ENCODE assay signal across 9 mouse cellular contexts in genomic region chr8:120232398-120232797, GRCm38 (mm10). TPM values are rescaled to one million over a fixed set of nuclear protein-coding genes. Genes with fewer than 3 reads are reported as not detected.
DNase-seq lines count a peak whose midpoint lies in the region; ATAC-seq and TF ChIP-seq lines count a peak whose summit lies in the region.
"Had no signal": no experiment of that assay in that cellular context is flagged by ENCODE, and none has a peak within 500 bp of the region (broad histone marks: within the 10 kb centered on the region; RNA-seq: fewer than 3 reads in every experiment).

No protein-coding gene starts in this region.

- no peaks in the 10 kb centered on the region for H3K9me3 ChIP-seq in kidney, embryonic 15.5 days (replicated peaks)
- no peaks in the 10 kb centered on the region; the same call in 1 of the 2 replicates for H3K9me3 ChIP-seq in embryonic facial prominence, embryonic 13.5 days
- H3K9me3 ChIP-seq in hindbrain, embryonic 14.5 days (ENCODE audit: control insufficient read depth, low read length): no peaks in the 10 kb centered on the region
- no peaks in the 10 kb centered on the region for H3K9me3 ChIP-seq in midbrain, embryonic 15.5 days

- TF ChIP-seq CTCF in cerebellum, adult 2 months (IDR thresholded peaks at IDR 0.05; ENCODE audit: borderline replicate concordance, insufficient read depth, low read depth, low read length): no peak

- no peak overlapping the region for H3K27ac ChIP-seq in kidney, embryonic 15.5 days
- no peak overlapping the region for H3K27ac ChIP-seq in embryonic facial prominence, embryonic 13.5 days
- no peak overlapping the region for H3K27ac ChIP-seq in hindbrain, embryonic 14.5 days
- no peak overlapping the region for H3K27ac ChIP-seq in midbrain, embryonic 15.5 days
- no peak overlapping the region for H3K27ac ChIP-seq in cerebellum, adult 2 months (ENCODE audit: insufficient read depth, low read length)

- peaks cover 49% of the 10 kb centered on the region for H3K27me3 ChIP-seq in kidney, embryonic 15.5 days
- 0 out of 2 replicates have a peak, but pooled peaks cover 9% of the 10 kb centered on the region for H3K27me3 ChIP-seq in embryonic facial prominence, embryonic 13.5 days
- peaks cover 15% of the 10 kb centered on the region for H3K27me3 ChIP-seq in hindbrain, embryonic 14.5 days (ENCODE audit: control insufficient read depth, insufficient read depth, low read length)
- peaks cover 3% of the 10 kb centered on the region; the same call in 1 of the 2 replicates for H3K27me3 ChIP-seq in midbrain, embryonic 15.5 days (replicated peaks)
- H3K27me3 ChIP-seq in cerebellum, adult 2 months (ENCODE audit: control insufficient read depth, insufficient read depth, low read length): no peaks in the 10 kb centered on the region

- TF ChIP-seq POLR2A in cerebellum, adult 2 months (IDR thresholded peaks at IDR 0.05; ENCODE audit: borderline replicate concordance, insufficient read depth, low read length): no peak

- 26% methylated on average over 4 of the region's 4 CpGs for WGBS in kidney, embryonic 15.5 days
- 29% methylated on average over 4 of the region's 4 CpGs for WGBS in embryonic facial prominence, embryonic 13.5 days
- WGBS in hindbrain, embryonic 14.5 days: 47% methylated on average over 4 of the region's 4 CpGs
- WGBS in midbrain, embryonic 15.5 days: 47% methylated on average over 4 of the region's 4 CpGs
- 37% methylated on average over 4 of the region's 4 CpGs for WGBS in cerebellum, adult 2 months

- H3K9ac ChIP-seq in kidney, embryonic 15.5 days: no peak overlapping the region
- peak overlapping the region; percentile 84 for H3K9ac ChIP-seq in embryonic facial prominence, embryonic 13.5 days
- H3K9ac ChIP-seq in hindbrain, embryonic 14.5 days: peak overlapping the region; percentile 67
- 0 out of 2 replicates have a peak overlapping the region, but pooled peaks have one; percentile 18 for H3K9ac ChIP-seq in midbrain, embryonic 15.5 days

- no peak for DNase-seq in kidney, adult 8-10 months
- no peak for DNase-seq in hindbrain, embryonic 14.5 days (ENCODE audit: low spot score)
- DNase-seq in cerebellum, adult 2 months: no peak
- DNase-seq in layer of hippocampus, postnatal 36 days: no peak
- no peak for DNase-seq in testis, postnatal 14 days (ENCODE audit: low spot score)
- DNase-seq: spleen, adult 18-20 months had no signal

- H3K36me3 ChIP-seq in kidney, embryonic 15.5 days: peaks cover under 1% of the 10 kb centered on the region; the same call in 1 of the 2 replicates
- H3K36me3 ChIP-seq in embryonic facial prominence, embryonic 13.5 days: peaks cover 20% of the 10 kb centered on the region
- H3K36me3 ChIP-seq in hindbrain, embryonic 14.5 days (replicated peaks; ENCODE audit: control insufficient read depth, insufficient read depth): no peaks in the 10 kb centered on the region
- H3K36me3 ChIP-seq in midbrain, embryonic 15.5 days (replicated peaks): no peaks in the 10 kb centered on the region

- H3K4me1 ChIP-seq in kidney, embryonic 15.5 days: peaks cover 69% of the 10 kb centered on the region
- H3K4me1 ChIP-seq in embryonic facial prominence, embryonic 13.5 days: peaks cover 74% of the 10 kb centered on the region
- peaks cover 59% of the 10 kb centered on the region for H3K4me1 ChIP-seq in hindbrain, embryonic 14.5 days (replicated peaks; ENCODE audit: control insufficient read depth, insufficient read depth, low read length)
- peaks cover 63% of the 10 kb centered on the region for H3K4me1 ChIP-seq in midbrain, embryonic 15.5 days
- H3K4me1 ChIP-seq in cerebellum, adult 2 months (ENCODE audit: control insufficient read depth, insufficient read depth, low read length): peaks cover 36% of the 10 kb centered on the region

- H3K4me3 ChIP-seq in kidney, embryonic 15.5 days (replicated peaks): peak overlapping the region; percentile 70
- H3K4me3 ChIP-seq in embryonic facial prominence, embryonic 13.5 days: peak overlapping the region; percentile 77
- peak overlapping the region; percentile 61 for H3K4me3 ChIP-seq in hindbrain, embryonic 14.5 days (replicated peaks; ENCODE audit: low read length)
- H3K4me3 ChIP-seq in midbrain, embryonic 15.5 days: peak overlapping the region; percentile 20; the same call in 1 of the 2 replicates
- no peak overlapping the region for H3K4me3 ChIP-seq in cerebellum, adult 2 months (replicated peaks; ENCODE audit: insufficient read depth, low read depth, low read length)

- peak overlapping the region; percentile 98 for H3K4me2 ChIP-seq in kidney, embryonic 15.5 days
- peak overlapping the region; percentile 97 for H3K4me2 ChIP-seq in embryonic facial prominence, embryonic 13.5 days
- H3K4me2 ChIP-seq in hindbrain, embryonic 14.5 days (replicated peaks): peak overlapping the region; percentile 85
- peak overlapping the region; percentile 73 for H3K4me2 ChIP-seq in midbrain, embryonic 15.5 days

- ATAC-seq in kidney, embryonic 15.5 days (replicated peaks; ENCODE audit: low FRiP score): no peak
- ATAC-seq in embryonic facial prominence, embryonic 13.5 days (ENCODE audit: insufficient number of reproducible peaks, insufficient read depth, low FRiP score, low TSS enrichment, low read depth): no peak
- ATAC-seq in hindbrain, embryonic 14.5 days (ENCODE audit: low FRiP score): no peak
- ATAC-seq in midbrain, embryonic 15.5 days (replicated peaks): no peak

RNA-seq across cellular contexts. Expression of gene Gse1, which starts 4.1 kb away (rescaled TPM):
- 8.3 and 10.0 TPM in 2 replicates for polyA plus RNA-seq in kidney, embryonic 15.5 days (2015; fragmentation: Nextera tagmentation; extraction: Ambion mirVana)
- 6.4 and 8.6 TPM in 2 replicates for polyA plus RNA-seq in embryonic facial prominence, embryonic 13.5 days (2015; fragmentation: Nextera tagmentation; extraction: Ambion mirVana)
- polyA plus RNA-seq in hindbrain, embryonic 14.5 days (2014; fragmentation: Nextera tagmentation; extraction: Ambion mirVana): 18.8 and 23.9 TPM in 2 replicates
- 21.2 and 23.4 TPM in 2 replicates for polyA plus RNA-seq in midbrain, embryonic 15.5 days (2015; fragmentation: Nextera tagmentation; extraction: Ambion mirVana)
- 52.4 and 58.4 TPM in 2 replicates for polyA plus RNA-seq in cerebellum, adult 2 months (2012; rRNA removed)
- total RNA-seq in layer of hippocampus, postnatal 36 days (2021): 100 to 1,000 TPM; 147 to 155 TPM

RNA-seq across cellular contexts. Expression of gene Fam92b, which starts 55.1 kb away (rescaled TPM):
- polyA plus RNA-seq in kidney, embryonic 15.5 days (2015; fragmentation: Nextera tagmentation; extraction: Ambion mirVana): 0.13 TPM in 1 of 2 replicates, not detected in the other
- polyA plus RNA-seq in embryonic facial prominence, embryonic 13.5 days (2015; fragmentation: Nextera tagmentation; extraction: Ambion mirVana): 1.3 and 1.7 TPM in 2 replicates
- 1.6 and 3.3 TPM in 2 replicates for polyA plus RNA-seq in hindbrain, embryonic 14.5 days (2014; fragmentation: Nextera tagmentation; extraction: Ambion mirVana)
- polyA plus RNA-seq in midbrain, embryonic 15.5 days (2015; fragmentation: Nextera tagmentation; extraction: Ambion mirVana): 2.1 and 2.2 TPM in 2 replicates
- 1.8 and 3.3 TPM in 2 replicates for polyA plus RNA-seq in cerebellum, adult 2 months (2012; rRNA removed)
- total RNA-seq in layer of hippocampus, postnatal 36 days (2021): under 1 TPM; 0.30 to 0.53 TPM
